Mouse (Mus musculus) kidney, adult 11 months (tissue): ENCODE results near the gene Slc3a1.

Experiments
- DNase-seq: peaks from one replicate; pipeline ENCODE4 v3.0.0; 2022

Slc3a1 gene

GRCm38 (mm10) chr17:85038311-85038710, 10.1 kb downstream of the Slc3a1 start:
- DNase-seq, result no peak

GRCm38 (mm10) chr17:85038761-85039160, 10.6 kb downstream of the Slc3a1 start:
- DNase-seq, result no peak

GRCm38 (mm10) chr17:85040913-85041312, 12.7 kb downstream of the Slc3a1 start:
- peak; percentile 80 for DNase-seq

GRCm38 (mm10) chr17:85042419-85042818, 14.2 kb downstream of the Slc3a1 start:
- peak; percentile 89 for DNase-seq

DNA sequence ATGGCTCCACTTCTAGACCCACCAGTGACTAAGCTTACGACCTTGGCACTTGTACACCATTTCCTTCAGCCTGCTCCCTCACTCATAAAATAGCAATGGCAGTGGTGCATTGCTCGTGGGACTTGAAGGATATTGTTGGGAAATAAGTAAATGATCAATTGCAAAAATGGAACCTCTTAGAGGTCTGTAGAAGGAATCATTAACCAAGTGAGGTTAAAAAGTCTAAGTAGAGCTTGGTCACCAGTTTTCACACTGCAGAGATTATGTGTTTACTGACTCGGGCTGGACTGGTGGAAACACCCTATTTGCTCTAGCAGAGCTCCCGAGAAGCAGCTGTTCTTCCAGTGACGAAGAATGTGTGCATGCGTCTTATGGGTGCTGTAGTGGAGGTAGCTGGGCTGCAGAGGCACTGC, 15.2 kb downstream of the Slc3a1 start:
- DNase-seq, result peak; percentile 76

GRCm38 (mm10) chr17:85044466-85044865, 16.3 kb downstream of the Slc3a1 start:
- DNase-seq, result peak; percentile 83

GRCm38 (mm10) chr17:85045160-85045559, 17.0 kb downstream of the Slc3a1 start:
- DNase-seq, result peak; percentile 44

DNA sequence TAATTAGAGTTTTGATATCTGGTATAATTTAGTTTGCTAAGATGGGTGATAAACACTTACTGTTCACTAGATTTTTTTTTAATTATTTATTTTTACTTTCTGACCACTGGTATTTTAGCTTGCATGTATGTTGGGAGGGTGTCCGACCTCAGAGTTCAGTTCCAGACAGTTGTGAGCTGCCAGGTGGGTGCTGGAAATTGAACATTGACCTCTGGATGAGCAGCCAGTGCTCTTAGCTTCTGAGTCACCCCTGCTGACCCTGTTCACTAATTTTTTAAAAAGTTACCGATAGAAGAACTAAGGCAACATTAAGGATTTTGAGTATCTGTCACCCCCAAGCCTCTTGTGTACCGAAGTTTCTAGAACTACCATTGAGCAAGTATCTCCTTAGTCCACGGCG, 20.2 kb downstream of the Slc3a1 start:
- peak; percentile 56 for DNase-seq

GRCm38 (mm10) chr17:85058276-85058675, 30.1 kb downstream of the Slc3a1 start:
- DNase-seq, result no peak

DNA sequence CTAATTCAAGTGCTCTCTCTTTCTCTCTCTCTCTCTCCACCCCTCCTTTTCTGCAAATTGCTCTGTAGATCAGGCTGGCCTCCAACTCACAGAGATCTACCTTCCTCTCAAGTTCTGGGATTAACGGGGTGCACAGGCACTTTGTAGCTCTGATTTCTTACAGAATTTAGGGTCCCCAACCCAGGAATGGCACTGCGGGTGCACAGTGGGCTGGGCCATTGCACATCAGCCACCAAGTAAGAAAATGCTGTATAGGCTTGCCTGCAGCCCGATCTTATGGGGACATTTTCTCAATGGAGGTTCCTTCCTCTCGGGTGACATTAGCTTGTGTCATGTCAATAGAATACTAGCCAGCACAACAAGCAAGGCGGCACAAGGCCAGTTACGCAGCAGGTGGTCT, 31.0 kb downstream of the Slc3a1 start:
- DNase-seq, result no peak

- DNase-seq, result no peak
Measured at GRCm38 (mm10) chr17:85063560-85063959, 35.4 kb downstream of the Slc3a1 start.

DNA sequence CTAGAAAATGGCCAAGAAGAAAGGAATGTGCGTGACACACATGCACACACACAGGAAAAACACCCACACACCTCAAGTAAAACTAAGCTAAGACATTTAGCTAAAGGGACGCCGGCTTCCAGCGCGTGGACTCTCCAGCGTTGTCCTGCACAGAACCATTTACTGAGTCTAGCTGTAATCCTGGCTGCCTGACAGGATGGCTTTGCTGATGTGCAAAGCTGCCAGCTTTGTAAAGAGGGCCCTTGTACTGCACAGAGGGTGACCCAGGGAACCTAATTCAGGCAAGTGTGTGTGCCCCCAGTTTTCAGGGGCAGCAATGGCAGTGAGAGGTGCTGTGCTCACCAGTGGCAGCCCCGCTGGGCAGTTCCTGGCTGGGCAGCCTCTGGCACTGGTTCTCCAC, 39.2 kb downstream of the Slc3a1 start:
- DNase-seq, result no peak

- no peak for DNase-seq
Measured at GRCm38 (mm10) chr17:85070658-85071057, 42.5 kb downstream of the Slc3a1 start.

- DNase-seq, result no peak
Measured at GRCm38 (mm10) chr17:85071088-85071775, 43.1 kb downstream of the Slc3a1 start.

DNA sequence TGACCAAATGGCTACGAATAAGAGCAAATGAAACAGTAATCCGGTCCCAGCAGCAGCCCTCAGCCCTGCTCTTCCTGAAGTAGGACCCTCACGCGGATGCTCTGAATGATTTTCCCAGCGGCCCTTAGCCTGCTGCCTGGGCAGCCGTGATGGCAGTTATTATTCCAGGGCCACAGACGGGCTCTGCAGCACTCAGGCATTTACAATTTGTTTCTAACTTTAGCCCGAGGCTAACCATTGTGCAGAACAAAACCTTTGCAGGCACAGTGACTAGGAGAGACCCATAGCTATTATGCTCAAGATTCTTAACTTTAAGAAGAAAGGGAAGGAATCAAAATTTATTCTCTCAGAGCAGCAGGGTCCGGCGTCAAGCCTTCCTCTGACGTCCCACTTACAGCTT, 44.2 kb downstream of the Slc3a1 start:
- no peak for DNase-seq

GRCm38 (mm10) chr17:85073214-85073613, 45.0 kb downstream of the Slc3a1 start:
- DNase-seq, result no peak

DNA sequence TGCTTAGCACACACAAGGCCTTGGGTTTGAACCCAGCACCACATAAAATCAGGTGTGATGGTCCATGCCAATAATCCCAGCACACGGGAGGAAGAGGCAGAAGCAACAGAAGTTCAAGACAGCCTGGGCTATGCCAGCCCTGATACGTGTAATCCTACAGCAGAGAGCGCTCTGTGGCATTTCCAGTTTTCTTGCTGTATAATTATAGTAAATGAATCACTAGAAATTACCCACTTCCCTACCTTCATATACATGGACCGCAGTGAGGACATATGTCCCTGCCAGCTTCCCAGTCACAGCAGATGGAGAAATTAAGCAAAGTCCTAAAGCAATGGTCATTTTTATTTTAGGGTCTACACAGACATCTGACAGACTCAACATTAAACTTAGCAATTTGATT, 45.9 kb downstream of the Slc3a1 start:
- no peak for DNase-seq

GRCm38 (mm10) chr17:85079276-85079675, 51.1 kb downstream of the Slc3a1 start:
- no peak for DNase-seq

DNA sequence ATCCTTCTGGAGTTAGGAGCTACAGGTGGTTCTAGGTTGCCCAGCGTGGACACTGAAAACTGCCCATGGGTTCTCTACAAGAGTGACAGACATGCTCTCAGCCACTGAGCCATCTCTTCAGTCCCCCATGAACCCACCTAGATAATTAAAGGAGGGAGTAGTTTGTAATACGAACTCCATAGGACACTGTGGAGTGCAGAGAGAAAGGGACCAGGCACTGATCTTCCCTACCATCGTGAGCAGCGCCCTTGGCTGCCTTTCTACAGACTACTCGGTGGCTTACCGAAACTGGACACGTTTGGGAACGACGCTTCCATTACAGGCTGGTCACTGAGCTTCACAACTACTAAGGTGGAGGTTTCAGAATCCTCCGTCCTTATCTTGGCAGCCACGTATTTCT, 52.6 kb downstream of the Slc3a1 start:
- no peak for DNase-seq

GRCm38 (mm10) chr17:85085335-85085734, 57.2 kb downstream of the Slc3a1 start:
- no peak for DNase-seq

GRCm38 (mm10) chr17:85086501-85086900, 58.3 kb downstream of the Slc3a1 start:
- no peak for DNase-seq

DNA sequence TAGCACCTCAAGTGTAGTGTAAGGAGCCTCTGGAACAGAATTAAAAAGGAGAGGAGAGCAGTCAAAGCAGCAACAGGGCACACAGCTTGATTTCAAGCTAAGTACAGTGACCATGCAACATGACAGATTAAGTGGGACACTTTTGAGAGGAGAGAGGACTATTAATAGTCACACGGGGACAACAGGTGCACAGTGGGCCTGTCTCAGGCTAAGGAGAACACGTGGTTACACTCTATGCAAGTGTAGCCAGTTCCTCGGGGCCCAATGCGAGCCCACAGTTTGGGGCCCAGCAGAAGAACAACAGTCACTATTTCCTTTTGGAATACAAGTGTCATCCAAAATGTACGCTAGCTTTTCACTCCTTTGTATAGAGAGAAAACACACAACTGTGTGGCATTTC, 59.4 kb downstream of the Slc3a1 start:
- DNase-seq, result no peak

GRCm38 (mm10) chr17:85088401-85088800, 60.2 kb downstream of the Slc3a1 start:
- DNase-seq, result no peak

GRCm38 (mm10) chr17:85089011-85089410, 60.8 kb downstream of the Slc3a1 start:
- no peak for DNase-seq

DNA sequence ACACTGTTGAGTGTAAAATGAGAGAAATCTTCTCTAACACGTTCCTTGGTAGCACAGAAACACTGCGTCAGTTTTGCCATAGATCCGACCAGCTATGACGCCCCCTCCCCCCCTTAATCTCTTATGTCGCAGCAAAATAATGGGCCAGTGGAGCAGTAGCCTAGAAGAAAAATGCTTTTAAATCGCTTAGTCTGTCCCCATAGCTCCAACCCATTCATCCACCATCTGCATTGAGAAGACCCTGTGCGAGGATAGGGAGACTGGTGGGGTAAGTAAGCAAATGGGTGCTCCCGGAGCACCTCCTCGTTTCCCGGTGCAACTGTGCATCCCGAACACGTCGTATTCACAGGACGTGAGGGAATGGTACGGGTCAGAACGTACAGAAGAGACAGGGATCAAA, 61.4 kb downstream of the Slc3a1 start:
- DNase-seq, result no peak
